Mouse (Mus musculus) heart, embryonic 13.5 days (tissue): ENCODE results near the gene Pten. TPM values are rescaled to one million over a fixed set of nuclear protein-coding genes. Genes with fewer than 3 reads are reported as not detected.

ENCODE experiments used
- ATAC-seq: fragments of 200-750 bp; cut with Nextera tagmentation; 2 replicates; pipeline ENCODE4 v1.8.0; 2017; ENCODE audit warnings: moderate TSS enrichment; ENCODE audit not compliant: insufficient number of reproducible peaks, low FRiP score, low TSS enrichment; ENCODE audit errors: extremely low read depth
- H3K27ac ChIP-seq: fragments of 300-500 bp; sonication (generic); replicated peaks from 2 replicates; pipeline ENCODE4 v1.5.1; 2015; ENCODE audit warnings: moderate library complexity, mild to moderate bottlenecking, inconsistent platforms
- H3K27me3 ChIP-seq: fragments of 300-500 bp; sonication (generic); replicated peaks from 2 replicates; pipeline ENCODE4 v1.6.1; 2015; ENCODE audit warnings: mild to moderate bottlenecking, inconsistent platforms
- H3K36me3 ChIP-seq: fragments of 300-500 bp; sonication (generic); 2 replicates; pipeline ENCODE4 v1.6.1; 2015; ENCODE audit warnings: mild to moderate bottlenecking, inconsistent platforms
- H3K4me1 ChIP-seq: fragments of 300-500 bp; sonication (generic); 2 replicates; pipeline ENCODE4 v1.6.1; 2015; ENCODE audit warnings: inconsistent platforms
- H3K4me2 ChIP-seq: fragments of 300-500 bp; sonication (generic); 2 replicates; pipeline ENCODE4 v1.6.1; 2015; ENCODE audit warnings: inconsistent platforms, mild to moderate bottlenecking, moderate library complexity
- H3K4me3 ChIP-seq: fragments of 300-500 bp; sonication (generic); 2 replicates; pipeline ENCODE4 v1.5.1; 2015; ENCODE audit warnings: moderate library complexity, mild to moderate bottlenecking, inconsistent platforms
- H3K9ac ChIP-seq: fragments of 300-500 bp; sonication (generic); 2 replicates; pipeline ENCODE4 v1.6.1; 2015; ENCODE audit warnings: inconsistent platforms, mild to moderate bottlenecking, moderate library complexity
- H3K9me3 ChIP-seq: fragments of 300-500 bp; sonication (generic); 2 replicates; pipeline ENCODE4 v1.6.1; 2016; ENCODE audit warnings: inconsistent platforms
- WGBS: fragments of 180-500 bp; shearing (Covaris S2); methylation state at CpG from one replicate; pipeline ENCODE4 v1.1.7; 2015; ENCODE audit warnings: mixed read lengths; 5-methylcytosine and 5-hydroxymethylcytosine counted together
- polyA plus RNA-seq: library from polyadenylated mRNA; unstranded; fragments of >200 nt; fragmentation: Nextera tagmentation; extraction: Ambion mirVana; gene quantifications from 2 replicates; pipeline ENCODE4 v1.2.1, GENCODE M21; 2015

The Pten gene
- 3.9 and 4.3 TPM in 2 replicates for polyA plus RNA-seq

- no peaks in the 10 kb centered on the region for H3K9me3 ChIP-seq
Measured at GRCm38 (mm10) chr19:32756900-32757725, at the start of gene Pten. Gene Pten, plus strand, starts transcription at chr19:32757497.

GRCm38 (mm10) chr19:32708996-32709395 is 48.3 kb upstream of the Pten start:
- no peak overlapping the region for H3K27ac ChIP-seq
- 86% methylated on average over 5 of the region's 5 CpGs for WGBS
- ATAC-seq = no peak

More at GRCm38 (mm10) chr19:32756900-32757725, at the start of gene Pten:
- Histone ChIP-seq H3K4me3 (peak within 1 kb of the TSS; percentile 99), H3K9ac (peak within 1 kb of the TSS; percentile 99), H3K4me1 (peaks cover 33% of the 10 kb centered on the region), H3K4me2 (peak within 1 kb of the TSS; percentile 96), H3K36me3 (no peaks in the 10 kb centered on the region; the same call in 1 of the 2 replicates), H3K27me3 (peaks cover 16% of the 10 kb centered on the region), H3K27ac (peak within 1 kb of the TSS; percentile 100)
- under 1% methylated on average over 61 of the region's 77 CpGs for WGBS
- ATAC-seq = peak; percentile 88

GRCm38 (mm10) chr19:32710288-32710687 is 47.0 kb upstream of the Pten start:
- 66% methylated on average over 3 of the region's 3 CpGs for WGBS
- no peaks in the 10 kb centered on the region for H3K27me3 ChIP-seq

More at GRCm38 (mm10) chr19:32708996-32709395, 48.3 kb upstream of the Pten start:
- H3K9me3 ChIP-seq = no peaks in the 10 kb centered on the region
- H3K9ac ChIP-seq = no peak overlapping the region
- H3K4me3 ChIP-seq = no peak overlapping the region
- H3K4me2 ChIP-seq = no peak overlapping the region
- peaks cover 35% of the 10 kb centered on the region for H3K36me3 ChIP-seq
- H3K4me1 ChIP-seq = peaks cover 19% of the 10 kb centered on the region
- no peaks in the 10 kb centered on the region for H3K27me3 ChIP-seq

GRCm38 (mm10) chr19:32711761-32712541 is 45.3 kb upstream of the Pten start:
- Histone ChIP-seq H3K9ac (peak overlapping the region; percentile 94), H3K4me2 (peak overlapping the region; percentile 92), H3K4me3 (peak overlapping the region; percentile 91), H3K36me3 (peaks cover 6% of the 10 kb centered on the region), H3K27ac (peak overlapping the region; percentile 93), H3K9me3 (no peaks in the 10 kb centered on the region), H3K27me3 (no peaks in the 10 kb centered on the region), H3K4me1 (peaks cover 19% of the 10 kb centered on the region)
- peak; percentile 88 for ATAC-seq
- WGBS = 1% methylated on average over 63 of the region's 63 CpGs

More at GRCm38 (mm10) chr19:32710288-32710687, 47.0 kb upstream of the Pten start:
- Histone ChIP-seq H3K4me2 (0 out of 2 replicates have a peak overlapping the region, but pooled peaks have one; percentile 92), H3K9ac (no peak overlapping the region), H3K4me1 (peaks cover 19% of the 10 kb centered on the region), H3K36me3 (peaks cover 22% of the 10 kb centered on the region), H3K4me3 (no peak overlapping the region), H3K27ac (no peak overlapping the region), H3K9me3 (no peaks in the 10 kb centered on the region)
- no peak for ATAC-seq

GRCm38 (mm10) chr19:32712588-32713042 is 44.7 kb upstream of the Pten start:
- Histone ChIP-seq H3K36me3 (peaks cover 6% of the 10 kb centered on the region; the same call in 1 of the 2 replicates), H3K4me3 (peak overlapping the region; percentile 91), H3K4me1 (peaks cover 19% of the 10 kb centered on the region), H3K9me3 (no peaks in the 10 kb centered on the region), H3K27ac (peak overlapping the region; percentile 93), H3K9ac (peak overlapping the region; percentile 94), H3K27me3 (no peaks in the 10 kb centered on the region), H3K4me2 (peak overlapping the region; percentile 92)
- ATAC-seq = peak; percentile 73; the same call in 1 of the 2 replicates
- WGBS = under 1% methylated on average over 11 of the region's 11 CpGs

GRCm38 (mm10) chr19:32713471-32713870 is 43.8 kb upstream of the Pten start:
- H3K4me1 ChIP-seq = peaks cover 19% of the 10 kb centered on the region
- no peak overlapping the region for H3K9ac ChIP-seq
- H3K4me3 ChIP-seq = no peak overlapping the region
- peaks cover 6% of the 10 kb centered on the region; the same call in 1 of the 2 replicates for H3K36me3 ChIP-seq
- H3K9me3 ChIP-seq = no peaks in the 10 kb centered on the region
- no peak overlapping the region for H3K27ac ChIP-seq
- WGBS = 81% methylated on average over 3 of the region's 3 CpGs
- no peak for ATAC-seq
- H3K4me2 ChIP-seq = no peak overlapping the region
- H3K27me3 ChIP-seq = no peaks in the 10 kb centered on the region

GRCm38 (mm10) chr19:32715201-32715600 is 42.1 kb upstream of the Pten start:
- Histone ChIP-seq H3K27me3 (no peaks in the 10 kb centered on the region), H3K4me3 (no peak overlapping the region), H3K27ac (no peak overlapping the region), H3K36me3 (no peaks in the 10 kb centered on the region), H3K9ac (no peak overlapping the region), H3K4me1 (peaks cover 19% of the 10 kb centered on the region), H3K9me3 (no peaks in the 10 kb centered on the region), H3K4me2 (no peak overlapping the region)
- ATAC-seq = no peak
- WGBS = 5% methylated on average over 3 of the region's 3 CpGs

GRCm38 (mm10) chr19:32715681-32716080 is 41.6 kb upstream of the Pten start:
- H3K4me1 ChIP-seq = peaks cover 15% of the 10 kb centered on the region
- H3K27me3 ChIP-seq = no peaks in the 10 kb centered on the region
- no peak overlapping the region for H3K4me3 ChIP-seq
- H3K9ac ChIP-seq = no peak overlapping the region
- no peaks in the 10 kb centered on the region for H3K36me3 ChIP-seq
- no peaks in the 10 kb centered on the region for H3K9me3 ChIP-seq
- H3K27ac ChIP-seq = no peak overlapping the region
- no peak overlapping the region for H3K4me2 ChIP-seq
- ATAC-seq = no peak

- Histone ChIP-seq H3K4me3 (no peak overlapping the region), H3K9me3 (no peaks in the 10 kb centered on the region), H3K9ac (no peak overlapping the region), H3K4me1 (peaks cover 6% of the 10 kb centered on the region; the same call in 1 of the 2 replicates), H3K27ac (no peak overlapping the region), H3K36me3 (no peaks in the 10 kb centered on the region), H3K27me3 (no peaks in the 10 kb centered on the region), H3K4me2 (no peak overlapping the region)
- WGBS = 53% methylated on average over 3 of the region's 3 CpGs
- ATAC-seq = no peak
Measured at GRCm38 (mm10) chr19:32717590-32717989, 39.7 kb upstream of the Pten start.

GRCm38 (mm10) chr19:32720319-32720718 is 37.0 kb upstream of the Pten start:
- 83% methylated on average over 1 of the region's 1 CpGs for WGBS
- H3K4me3 ChIP-seq = no peak overlapping the region
- no peak overlapping the region for H3K4me2 ChIP-seq
- no peaks in the 10 kb centered on the region for H3K4me1 ChIP-seq
- H3K27me3 ChIP-seq = no peaks in the 10 kb centered on the region
- no peak overlapping the region for H3K27ac ChIP-seq
- no peaks in the 10 kb centered on the region for H3K36me3 ChIP-seq
- no peak overlapping the region for H3K9ac ChIP-seq
- H3K9me3 ChIP-seq = no peaks in the 10 kb centered on the region
- no peak for ATAC-seq

- Histone ChIP-seq H3K9ac (no peak overlapping the region), H3K4me3 (no peak overlapping the region)
- 37% methylated on average over 7 of the region's 7 CpGs for WGBS
Measured at GRCm38 (mm10) chr19:32723817-32724216, 33.5 kb upstream of the Pten start.

More at GRCm38 (mm10) chr19:32723817-32724216, 33.5 kb upstream of the Pten start:
- no peak overlapping the region for H3K4me2 ChIP-seq
- no peak overlapping the region for H3K27ac ChIP-seq
- no peaks in the 10 kb centered on the region for H3K9me3 ChIP-seq
- H3K27me3 ChIP-seq = peaks cover 29% of the 10 kb centered on the region
- no peaks in the 10 kb centered on the region for H3K36me3 ChIP-seq
- peaks cover 14% of the 10 kb centered on the region for H3K4me1 ChIP-seq
- no peak for ATAC-seq
